Mouse (Mus musculus) stomach, embryonic 16.5 days (tissue): ENCODE results near the gene Methig1. TPM values are rescaled to one million over a fixed set of nuclear protein-coding genes. Genes with fewer than 3 reads are reported as not detected.

Source experiments
- ATAC-seq: fragments of 200-750 bp; cut with Nextera tagmentation; 2 replicates; pipeline ENCODE4 v1.8.0; 2017; ENCODE audit warnings: moderate number of reproducible peaks, moderate TSS enrichment; ENCODE audit not compliant: insufficient read depth, low FRiP score
- H3K27ac ChIP-seq: fragments of 300-500 bp; sonication (generic); 2 replicates; pipeline ENCODE4 v1.5.1; 2014; ENCODE audit warnings: low read length
- H3K27me3 ChIP-seq: fragments of 300-500 bp; sonication (generic); 2 replicates; pipeline ENCODE4 v1.6.1; 2014; ENCODE audit warnings: low read length, control low read depth, mixed read lengths; ENCODE audit not compliant: control insufficient read depth, insufficient read depth
- H3K36me3 ChIP-seq: fragments of 300-500 bp; sonication (generic); 2 replicates; pipeline ENCODE4 v1.6.1; 2014; ENCODE audit warnings: low read length; ENCODE audit not compliant: control insufficient read depth, insufficient read depth
- H3K4me1 ChIP-seq: fragments of 300-500 bp; sonication (generic); 2 replicates; pipeline ENCODE4 v1.6.1; 2014; ENCODE audit warnings: low read length, control low read depth, mixed read lengths; ENCODE audit not compliant: control insufficient read depth, insufficient read depth
- H3K4me2 ChIP-seq: fragments of 300-500 bp; sonication (generic); 2 replicates; pipeline ENCODE4 v1.6.1; 2014; ENCODE audit warnings: low read depth, low read length, mixed read lengths
- H3K4me3 ChIP-seq: fragments of 300-500 bp; sonication (generic); replicated peaks from 2 replicates; pipeline ENCODE4 v1.5.1; 2014; ENCODE audit warnings: mild to moderate bottlenecking, low read length
- H3K9ac ChIP-seq: fragments of 300-500 bp; sonication (generic); 2 replicates; pipeline ENCODE4 v1.6.1; 2014; ENCODE audit warnings: low read length
- H3K9me3 ChIP-seq: fragments of 300-500 bp; sonication (generic); replicated peaks from 2 replicates; pipeline ENCODE4 v1.6.1; 2016; ENCODE audit warnings: low read length, control low read depth; ENCODE audit not compliant: control insufficient read depth
- WGBS: fragments of 180-500 bp; shearing (Covaris S2); extraction: QIAGEN DNeasy Blood & Tissue Kit; methylation state at CpG from one replicate; pipeline ENCODE4 v1.1.7; 2014; 5-methylcytosine and 5-hydroxymethylcytosine counted together
- polyA plus RNA-seq: library from polyadenylated mRNA; unstranded; fragments of >200 nt; fragmentation: Nextera tagmentation; extraction: Ambion mirVana; gene quantifications from 2 replicates; pipeline ENCODE4 v1.2.1, GENCODE M21; 2015

Gene Methig1
- polyA plus RNA-seq, 1 experiment from 2014 or later: 0.09 TPM

DNA sequence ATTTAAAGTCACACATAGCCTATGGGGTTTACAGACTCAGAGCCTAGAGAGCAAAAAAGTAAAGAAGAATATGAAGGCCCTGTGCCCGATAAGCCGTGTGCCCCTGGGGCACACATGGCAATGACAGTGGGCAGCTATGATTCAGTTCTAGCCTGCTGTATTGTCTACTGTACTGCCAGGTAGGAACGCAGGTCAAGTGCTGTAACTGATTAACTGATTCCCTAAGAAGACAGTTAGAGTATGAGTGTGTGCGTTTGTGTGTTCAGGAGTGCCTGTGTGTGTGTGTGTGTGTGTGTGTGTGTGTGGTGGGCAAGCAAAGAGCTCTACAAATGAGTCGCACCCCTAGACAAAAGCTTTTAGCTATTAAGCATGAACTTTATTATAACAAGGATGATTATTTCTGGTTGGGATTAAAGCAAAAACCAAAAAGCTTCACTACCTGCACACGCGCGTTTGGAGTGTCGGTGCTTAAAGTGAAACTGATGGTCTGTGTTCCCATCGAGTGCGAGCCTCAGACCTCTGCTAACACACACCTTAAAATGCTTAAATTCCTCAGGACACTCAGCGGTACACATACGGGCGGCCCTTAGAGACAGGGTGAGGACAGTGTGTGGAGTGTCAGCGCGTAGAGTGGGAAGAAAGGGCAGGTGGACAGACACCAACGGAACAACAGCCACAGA is 34.7 kb downstream of the Methig1 start:
- H3K4me3 ChIP-seq: no peak overlapping the region
- no peaks in the 10 kb centered on the region for H3K9me3 ChIP-seq
- ATAC-seq: no peak
- 78% methylated on average over 17 of the region's 17 CpGs for WGBS
- no peaks in the 10 kb centered on the region for H3K4me1 ChIP-seq
- no peak overlapping the region for H3K9ac ChIP-seq
- no peaks in the 10 kb centered on the region for H3K36me3 ChIP-seq
- H3K27ac ChIP-seq: no peak overlapping the region
- no peaks in the 10 kb centered on the region for H3K27me3 ChIP-seq
- no peak overlapping the region for H3K4me2 ChIP-seq

- Histone ChIP-seq H3K4me3 (no peak overlapping the region), H3K27me3 (no peaks in the 10 kb centered on the region), H3K36me3 (0 out of 2 replicates have a peak, but pooled peaks cover 3% of the 10 kb centered on the region), H3K27ac (no peak overlapping the region), H3K4me2 (no peak overlapping the region), H3K9me3 (no peaks in the 10 kb centered on the region), H3K4me1 (no peaks in the 10 kb centered on the region), H3K9ac (no peak overlapping the region)
- no peak for ATAC-seq
- WGBS: 80% methylated on average over 16 of the region's 16 CpGs
Measured at GRCm38 (mm10) chr15:100388224-100388835, 35.4 kb downstream of the Methig1 start.

GRCm38 (mm10) chr15:100388886-100389285 is 35.9 kb downstream of the Methig1 start:
- Histone ChIP-seq H3K4me3 (no peak overlapping the region), H3K9ac (no peak overlapping the region), H3K36me3 (0 out of 2 replicates have a peak, but pooled peaks cover 8% of the 10 kb centered on the region), H3K4me1 (no peaks in the 10 kb centered on the region), H3K27me3 (no peaks in the 10 kb centered on the region), H3K4me2 (no peak overlapping the region), H3K27ac (no peak overlapping the region), H3K9me3 (no peaks in the 10 kb centered on the region)
- WGBS: 60% methylated on average over 9 of the region's 9 CpGs
- no peak for ATAC-seq

DNA sequence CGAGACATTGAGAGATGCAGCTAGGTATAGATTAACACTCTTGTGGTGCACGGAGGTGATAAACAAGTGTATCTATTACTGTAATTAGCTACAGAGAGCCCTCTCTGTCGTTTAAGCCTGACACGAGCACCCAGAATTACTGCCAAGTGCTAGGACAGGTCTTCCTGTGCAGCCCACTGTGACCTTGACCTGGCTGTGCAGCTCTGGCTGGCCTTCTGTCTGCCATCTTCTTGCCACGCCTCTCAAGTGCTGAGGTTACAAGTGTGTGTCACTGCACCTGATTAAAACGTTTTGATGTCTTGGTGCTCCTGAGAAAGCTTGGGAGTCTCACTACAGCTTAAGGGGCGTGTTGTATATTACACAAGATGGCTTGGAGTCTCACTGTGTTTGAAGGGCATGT is 38.1 kb downstream of the Methig1 start:
- no peak overlapping the region for H3K4me2 ChIP-seq
- peaks cover 23% of the 10 kb centered on the region; the same call in 1 of the 2 replicates for H3K36me3 ChIP-seq
- H3K27me3 ChIP-seq: no peaks in the 10 kb centered on the region
- no peak overlapping the region for H3K27ac ChIP-seq
- 63% methylated on average over 7 of the region's 7 CpGs for WGBS
- no peaks in the 10 kb centered on the region for H3K9me3 ChIP-seq
- no peak for ATAC-seq
- H3K4me3 ChIP-seq: no peak overlapping the region
- H3K4me1 ChIP-seq: no peaks in the 10 kb centered on the region
- no peak overlapping the region for H3K9ac ChIP-seq

DNA sequence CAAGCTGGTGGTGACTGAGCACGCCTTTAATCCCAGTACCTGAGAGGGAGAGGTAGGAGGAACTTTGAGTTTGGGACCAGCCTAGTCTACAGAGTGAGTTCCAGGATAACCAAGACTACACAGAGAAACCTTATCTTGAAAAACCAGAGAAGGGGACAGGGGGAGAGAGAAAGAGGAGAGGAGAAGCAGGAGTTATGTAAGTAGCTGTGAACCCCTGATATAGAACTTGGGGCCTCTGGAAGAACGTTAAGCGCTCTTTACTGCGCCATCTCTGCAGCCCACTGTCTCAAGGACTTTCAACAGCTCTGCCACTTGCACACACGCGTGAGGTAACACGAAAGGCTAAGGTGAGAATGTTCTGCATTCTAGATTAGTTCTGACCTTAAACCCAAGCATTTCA is 38.6 kb downstream of the Methig1 start:
- no peaks in the 10 kb centered on the region for H3K27me3 ChIP-seq
- no peak overlapping the region for H3K27ac ChIP-seq
- no peak overlapping the region for H3K9ac ChIP-seq
- H3K4me2 ChIP-seq: no peak overlapping the region
- H3K9me3 ChIP-seq: no peaks in the 10 kb centered on the region
- H3K36me3 ChIP-seq: peaks cover 26% of the 10 kb centered on the region; the same call in 1 of the 2 replicates
- no peak for ATAC-seq
- 90% methylated on average over 7 of the region's 7 CpGs for WGBS
- no peaks in the 10 kb centered on the region for H3K4me1 ChIP-seq
- H3K4me3 ChIP-seq: no peak overlapping the region

GRCm38 (mm10) chr15:100393016-100393415 is 40.1 kb downstream of the Methig1 start:
- no peak for ATAC-seq
- Histone ChIP-seq H3K4me3 (no peak overlapping the region), H3K9ac (no peak overlapping the region), H3K4me1 (no peaks in the 10 kb centered on the region), H3K4me2 (no peak overlapping the region), H3K36me3 (peaks cover 26% of the 10 kb centered on the region; the same call in 1 of the 2 replicates), H3K27me3 (no peaks in the 10 kb centered on the region), H3K9me3 (no peaks in the 10 kb centered on the region), H3K27ac (no peak overlapping the region)
- WGBS: 87% methylated on average over 11 of the region's 11 CpGs

- no peaks in the 10 kb centered on the region for H3K9me3 ChIP-seq
- no peak overlapping the region for H3K4me2 ChIP-seq
- peaks cover 36% of the 10 kb centered on the region for H3K36me3 ChIP-seq
- no peak overlapping the region for H3K4me3 ChIP-seq
- no peak for ATAC-seq
- H3K9ac ChIP-seq: no peak overlapping the region
- no peaks in the 10 kb centered on the region for H3K4me1 ChIP-seq
- WGBS: 92% methylated on average over 3 of the region's 3 CpGs
- H3K27ac ChIP-seq: no peak overlapping the region
- no peaks in the 10 kb centered on the region for H3K27me3 ChIP-seq
Measured at GRCm38 (mm10) chr15:100395561-100395960, 42.6 kb downstream of the Methig1 start.

GRCm38 (mm10) chr15:100400592-100401250 is 47.8 kb downstream of the Methig1 start:
- H3K27me3 ChIP-seq: no peaks in the 10 kb centered on the region

GRCm38 (mm10) chr15:100401811-100402210 is 48.9 kb downstream of the Methig1 start:
- Histone ChIP-seq H3K27me3 (no peaks in the 10 kb centered on the region), H3K4me2 (no peak overlapping the region), H3K27ac (no peak overlapping the region), H3K9ac (no peak overlapping the region), H3K9me3 (no peaks in the 10 kb centered on the region), H3K36me3 (peaks cover 19% of the 10 kb centered on the region; the same call in 1 of the 2 replicates), H3K4me1 (no peaks in the 10 kb centered on the region), H3K4me3 (no peak overlapping the region)
- WGBS: 87% methylated on average over 4 of the region's 4 CpGs
- no peak for ATAC-seq

More at GRCm38 (mm10) chr15:100400592-100401250, 47.8 kb downstream of the Methig1 start:
- no peak; the same call in 1 of the 2 replicates for ATAC-seq
- Histone ChIP-seq H3K4me3 (no peak overlapping the region), H3K9me3 (no peaks in the 10 kb centered on the region), H3K9ac (no peak overlapping the region), H3K36me3 (peaks cover 25% of the 10 kb centered on the region), H3K4me1 (no peaks in the 10 kb centered on the region), H3K4me2 (no peak overlapping the region), H3K27ac (no peak overlapping the region)
- 84% methylated on average over 16 of the region's 16 CpGs for WGBS
